Mouse (Mus musculus): Measurements from ENCODE around the gene Ppfibp1. TPM values are rescaled to one million over a fixed set of nuclear protein-coding genes. Genes with fewer than 3 reads are reported as not detected.

Gene Ppfibp1
- polyA plus RNA-seq, 1 experiment from 2014 or later = 45.7 TPM

GRCm38 (mm10) chr6:146926415-146926980 is 38.2 kb downstream of the Ppfibp1 start:
- Histone ChIP-seq H3K9me3 (replicated peaks; ENCODE audit: control insufficient read depth, low read length) (no peaks in the 10 kb centered on the region), H3K27me3 (ENCODE audit: control insufficient read depth, insufficient read depth, low read length) (no peaks in the 10 kb centered on the region), H3K36me3 (replicated peaks; ENCODE audit: control insufficient read depth, insufficient read depth, low read depth, low read length) (no peaks in the 10 kb centered on the region), H3K4me2 (ENCODE audit: low read depth, low read length) (no peak overlapping the region), H3K9ac (replicated peaks; ENCODE audit: low read length) (no peak overlapping the region), H3K27ac (replicated peaks; ENCODE audit: low read depth, low read length) (no peak overlapping the region), H3K4me1 (ENCODE audit: control insufficient read depth, insufficient read depth, low read length) (no peaks in the 10 kb centered on the region), H3K4me3 (ENCODE audit: low read depth, low read length) (no peak overlapping the region)
- DNase-seq (ENCODE audit: low spot score) (no peak), ATAC-seq (replicated peaks; ENCODE audit: insufficient number of reproducible peaks, low FRiP score, low TSS enrichment, low read depth) (no peak)
- 67% methylated on average over 5 of the region's 5 CpGs for WGBS

GRCm38 (mm10) chr6:146928108-146928507 is 39.8 kb downstream of the Ppfibp1 start:
- no peak overlapping the region for H3K9ac ChIP-seq (replicated peaks; ENCODE audit: low read length)
- H3K4me2 ChIP-seq (ENCODE audit: low read depth, low read length) = no peak overlapping the region
- ATAC-seq (replicated peaks; ENCODE audit: insufficient number of reproducible peaks, low FRiP score, low TSS enrichment, low read depth) (no peak), DNase-seq (ENCODE audit: low spot score) (no peak)
- no peak overlapping the region for H3K4me3 ChIP-seq (ENCODE audit: low read depth, low read length)
- H3K27ac ChIP-seq (replicated peaks; ENCODE audit: low read depth, low read length) = no peak overlapping the region
- 42% methylated on average over 3 of the region's 3 CpGs for WGBS
- H3K36me3 ChIP-seq (replicated peaks; ENCODE audit: control insufficient read depth, insufficient read depth, low read depth, low read length) = no peaks in the 10 kb centered on the region
- H3K9me3 ChIP-seq (replicated peaks; ENCODE audit: control insufficient read depth, low read length) = no peaks in the 10 kb centered on the region
- no peaks in the 10 kb centered on the region for H3K27me3 ChIP-seq (ENCODE audit: control insufficient read depth, insufficient read depth, low read length)
- H3K4me1 ChIP-seq (ENCODE audit: control insufficient read depth, insufficient read depth, low read length) = no peaks in the 10 kb centered on the region

- H3K27ac ChIP-seq (replicated peaks; ENCODE audit: low read depth, low read length) = no peak overlapping the region
- DNase-seq (ENCODE audit: low spot score) = no peak
- WGBS = 71% methylated on average over 2 of the region's 2 CpGs
Observed at GRCm38 (mm10) chr6:146929031-146929430, 40.7 kb downstream of the Ppfibp1 start.

GRCm38 (mm10) chr6:146933123-146933522 is 44.8 kb downstream of the Ppfibp1 start:
- Histone ChIP-seq H3K27ac (replicated peaks; ENCODE audit: low read depth, low read length) (no peak overlapping the region), H3K36me3 (replicated peaks; ENCODE audit: control insufficient read depth, insufficient read depth, low read depth, low read length) (no peaks in the 10 kb centered on the region), H3K4me1 (ENCODE audit: control insufficient read depth, insufficient read depth, low read length) (no peaks in the 10 kb centered on the region), H3K9me3 (replicated peaks; ENCODE audit: control insufficient read depth, low read length) (no peaks in the 10 kb centered on the region), H3K9ac (replicated peaks; ENCODE audit: low read length) (no peak overlapping the region), H3K27me3 (ENCODE audit: control insufficient read depth, insufficient read depth, low read length) (no peaks in the 10 kb centered on the region), H3K4me3 (ENCODE audit: low read depth, low read length) (no peak overlapping the region), H3K4me2 (ENCODE audit: low read depth, low read length) (no peak overlapping the region)
- 33% methylated on average over 6 of the region's 6 CpGs for WGBS
- DNase-seq (ENCODE audit: low spot score) = no peak
- ATAC-seq (replicated peaks; ENCODE audit: insufficient number of reproducible peaks, low FRiP score, low TSS enrichment, low read depth) = no peak

More at GRCm38 (mm10) chr6:146929031-146929430, 40.7 kb downstream of the Ppfibp1 start:
- ATAC-seq (replicated peaks; ENCODE audit: insufficient number of reproducible peaks, low FRiP score, low TSS enrichment, low read depth) = no peak
- no peaks in the 10 kb centered on the region for H3K36me3 ChIP-seq (replicated peaks; ENCODE audit: control insufficient read depth, insufficient read depth, low read depth, low read length)
- H3K4me1 ChIP-seq (ENCODE audit: control insufficient read depth, insufficient read depth, low read length) = no peaks in the 10 kb centered on the region
- H3K9ac ChIP-seq (replicated peaks; ENCODE audit: low read length) = no peak overlapping the region
- H3K4me3 ChIP-seq (ENCODE audit: low read depth, low read length) = no peak overlapping the region
- H3K9me3 ChIP-seq (replicated peaks; ENCODE audit: control insufficient read depth, low read length) = no peaks in the 10 kb centered on the region
- no peaks in the 10 kb centered on the region for H3K27me3 ChIP-seq (ENCODE audit: control insufficient read depth, insufficient read depth, low read length)
- H3K4me2 ChIP-seq (ENCODE audit: low read depth, low read length) = no peak overlapping the region

- Histone ChIP-seq H3K27me3 (ENCODE audit: control insufficient read depth, insufficient read depth, low read length) (no peaks in the 10 kb centered on the region), H3K4me1 (ENCODE audit: control insufficient read depth, insufficient read depth, low read length) (no peaks in the 10 kb centered on the region), H3K4me3 (ENCODE audit: low read depth, low read length) (no peak overlapping the region), H3K27ac (replicated peaks; ENCODE audit: low read depth, low read length) (no peak overlapping the region), H3K9me3 (replicated peaks; ENCODE audit: control insufficient read depth, low read length) (no peaks in the 10 kb centered on the region), H3K4me2 (ENCODE audit: low read depth, low read length) (no peak overlapping the region), H3K36me3 (replicated peaks; ENCODE audit: control insufficient read depth, insufficient read depth, low read depth, low read length) (no peaks in the 10 kb centered on the region), H3K9ac (replicated peaks; ENCODE audit: low read length) (no peak overlapping the region)
- DNase-seq (ENCODE audit: low spot score) (no peak), ATAC-seq (replicated peaks; ENCODE audit: insufficient number of reproducible peaks, low FRiP score, low TSS enrichment, low read depth) (no peak)
- WGBS = 67% methylated on average over 6 of the region's 6 CpGs
Observed at GRCm38 (mm10) chr6:146935957-146936356, 47.7 kb downstream of the Ppfibp1 start.

GRCm38 (mm10) chr6:146939026-146939425 is 50.7 kb downstream of the Ppfibp1 start:
- WGBS = 84% methylated on average over 8 of the region's 8 CpGs

GRCm38 (mm10) chr6:146941505-146942275 is 53.4 kb downstream of the Ppfibp1 start:
- no peak overlapping the region for H3K9ac ChIP-seq (replicated peaks; ENCODE audit: low read length)
- no peaks in the 10 kb centered on the region for H3K27me3 ChIP-seq (ENCODE audit: control insufficient read depth, insufficient read depth, low read length)
- no peaks in the 10 kb centered on the region for H3K4me1 ChIP-seq (ENCODE audit: control insufficient read depth, insufficient read depth, low read length)
- no peak overlapping the region for H3K4me2 ChIP-seq (ENCODE audit: low read depth, low read length)
- no peak overlapping the region for H3K4me3 ChIP-seq (ENCODE audit: low read depth, low read length)
- WGBS = 83% methylated on average over 7 of the region's 7 CpGs
- DNase-seq (ENCODE audit: low spot score) = no peak
- H3K27ac ChIP-seq (replicated peaks; ENCODE audit: low read depth, low read length) = no peak overlapping the region
- no peaks in the 10 kb centered on the region for H3K9me3 ChIP-seq (replicated peaks; ENCODE audit: control insufficient read depth, low read length)
- ATAC-seq (replicated peaks; ENCODE audit: insufficient number of reproducible peaks, low FRiP score, low TSS enrichment, low read depth) = no peak
- H3K36me3 ChIP-seq (replicated peaks; ENCODE audit: control insufficient read depth, insufficient read depth, low read depth, low read length) = no peaks in the 10 kb centered on the region

More at GRCm38 (mm10) chr6:146939026-146939425, 50.7 kb downstream of the Ppfibp1 start:
- no peaks in the 10 kb centered on the region for H3K36me3 ChIP-seq (replicated peaks; ENCODE audit: control insufficient read depth, insufficient read depth, low read depth, low read length)
- no peaks in the 10 kb centered on the region for H3K9me3 ChIP-seq (replicated peaks; ENCODE audit: control insufficient read depth, low read length)
- no peak overlapping the region for H3K27ac ChIP-seq (replicated peaks; ENCODE audit: low read depth, low read length)
- H3K27me3 ChIP-seq (ENCODE audit: control insufficient read depth, insufficient read depth, low read length) = no peaks in the 10 kb centered on the region
- no peak for ATAC-seq (replicated peaks; ENCODE audit: insufficient number of reproducible peaks, low FRiP score, low TSS enrichment, low read depth)
- H3K4me2 ChIP-seq (ENCODE audit: low read depth, low read length) = no peak overlapping the region
- H3K4me1 ChIP-seq (ENCODE audit: control insufficient read depth, insufficient read depth, low read length) = no peaks in the 10 kb centered on the region
- H3K9ac ChIP-seq (replicated peaks; ENCODE audit: low read length) = no peak overlapping the region
- peak; percentile 22 for DNase-seq (ENCODE audit: low spot score)
- no peak overlapping the region for H3K4me3 ChIP-seq (ENCODE audit: low read depth, low read length)

- Histone ChIP-seq H3K9me3 (replicated peaks; ENCODE audit: control insufficient read depth, low read length) (no peaks in the 10 kb centered on the region), H3K36me3 (replicated peaks; ENCODE audit: control insufficient read depth, insufficient read depth, low read depth, low read length) (no peaks in the 10 kb centered on the region), H3K27me3 (ENCODE audit: control insufficient read depth, insufficient read depth, low read length) (no peaks in the 10 kb centered on the region), H3K4me2 (ENCODE audit: low read depth, low read length) (no peak overlapping the region), H3K9ac (replicated peaks; ENCODE audit: low read length) (no peak overlapping the region), H3K27ac (replicated peaks; ENCODE audit: low read depth, low read length) (no peak overlapping the region), H3K4me1 (ENCODE audit: control insufficient read depth, insufficient read depth, low read length) (0 out of 2 replicates have a peak, but pooled peaks cover 3% of the 10 kb centered on the region), H3K4me3 (ENCODE audit: low read depth, low read length) (no peak overlapping the region)
- ATAC-seq (replicated peaks; ENCODE audit: insufficient number of reproducible peaks, low FRiP score, low TSS enrichment, low read depth) (no peak), DNase-seq (ENCODE audit: low spot score) (no peak)
Observed at GRCm38 (mm10) chr6:146944009-146944408, 55.7 kb downstream of the Ppfibp1 start.
